Mouse (Mus musculus): ENCODE results near the gene Ccl17.

DNA sequence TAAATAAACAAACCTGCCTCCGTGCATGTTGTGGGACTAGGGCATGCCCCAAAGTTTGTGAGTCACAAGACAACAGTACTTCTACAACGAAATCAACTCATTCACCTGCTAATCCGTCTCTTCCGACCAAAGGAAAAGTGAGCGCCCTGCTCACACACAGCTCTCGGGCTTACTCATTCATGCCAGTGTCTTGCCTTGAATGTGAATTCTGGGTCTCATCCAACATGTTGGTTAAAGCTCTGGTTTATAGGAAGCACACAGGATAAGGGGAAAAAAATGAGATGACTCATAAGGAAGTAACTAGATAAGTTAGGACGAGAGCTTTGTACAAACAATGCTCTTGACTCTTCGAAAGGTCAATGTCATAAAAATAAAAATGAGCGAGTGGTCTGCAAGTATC is 43.2 kb upstream of the Ccl17 start:
- TF ChIP-seq CTCF (IDR thresholded peaks at IDR 0.05; ENCODE audit: extremely low read depth, insufficient read depth, insufficient read length, insufficient replicate concordance): no peak
- TF ChIP-seq POLR2A (IDR thresholded peaks at IDR 0.05; ENCODE audit: low read depth, low read length): no peak
